Mouse (Mus musculus) kidney, postnatal 36 days (tissue): Measurements from ENCODE around the gene Hydin.
A peak's percentile ranks its signal among the peaks of the same experiment; 100 is the strongest.

Source experiments
- DNase-seq, 2 experiments: peaks; one replicate each; pipeline ENCODE4 v3.0.0; 2021 to 2022; ENCODE audit warnings: mixed read lengths in 2 of 2

Gene Hydin

GRCm38 (mm10) chr8:110643177-110643576 is 376.4 kb downstream of the Hydin start:
- peak in 1 of 2 experiments; percentile 10 for DNase-seq

DNA sequence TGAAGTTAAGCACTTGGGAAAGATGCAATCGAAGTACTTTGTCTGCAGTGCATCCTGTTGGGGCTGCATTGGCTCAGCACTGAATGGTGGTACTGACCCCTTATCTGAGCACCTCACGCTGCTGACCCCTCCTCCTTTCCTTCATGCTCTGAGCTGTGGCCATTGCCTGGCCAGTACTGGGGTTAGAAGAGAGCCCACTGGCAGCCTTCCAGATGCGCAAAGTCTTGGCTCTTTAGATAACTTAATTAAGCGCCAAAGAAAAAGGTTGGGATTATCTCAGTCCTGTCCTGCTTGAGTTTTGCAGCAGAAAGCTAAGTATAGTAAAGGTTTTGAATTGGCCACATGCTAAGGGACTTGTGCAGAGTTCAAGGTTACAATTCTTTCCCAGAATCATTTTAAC is 377.6 kb downstream of the Hydin start:
- peak; percentile 13 to 25 for DNase-seq

DNA sequence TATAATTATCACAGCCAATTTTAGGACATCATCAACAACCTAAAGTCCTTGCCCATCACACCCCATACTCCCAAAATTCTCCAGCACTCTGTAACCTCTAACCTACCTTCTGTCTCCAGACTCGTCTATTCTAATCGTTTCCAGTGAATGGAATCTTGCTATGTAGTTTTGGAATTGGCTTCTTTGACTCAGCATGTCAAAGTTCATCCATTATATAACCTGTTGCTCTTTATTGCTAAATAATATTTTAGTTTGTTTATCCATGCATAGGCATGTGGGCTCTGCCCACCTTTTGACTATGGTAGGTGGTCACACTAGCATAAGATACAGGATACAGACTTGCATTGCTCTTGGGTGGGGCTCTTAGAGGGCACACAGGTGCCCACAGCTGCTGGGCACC is 378.1 kb downstream of the Hydin start:
- peak in 1 of 2 experiments; percentile 21 for DNase-seq

GRCm38 (mm10) chr8:110645340-110645739 is 378.6 kb downstream of the Hydin start:
- DNase-seq, result peak; percentile 41 to 67

DNA sequence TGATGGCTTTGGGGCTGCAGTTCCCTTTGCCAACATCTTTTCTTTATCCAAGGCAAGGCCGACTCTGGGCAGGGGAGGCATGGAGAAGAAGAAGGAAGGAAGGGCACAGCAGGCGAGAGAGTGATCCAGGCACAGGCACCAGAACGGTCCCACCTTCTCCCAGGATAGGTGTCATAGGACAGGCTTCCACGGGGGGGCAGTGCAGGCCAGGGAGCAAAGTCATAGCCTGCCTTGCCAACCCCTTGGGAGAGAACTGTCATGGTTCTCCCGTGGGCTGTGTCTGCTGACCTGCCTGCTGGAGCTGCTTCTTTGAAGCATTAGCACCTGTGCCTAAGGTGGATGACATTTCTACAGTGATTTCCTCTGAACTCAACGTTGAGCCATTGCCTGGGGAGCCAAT is 379.3 kb downstream of the Hydin start:
- DNase-seq, result peak; percentile 68 to 89

- DNase-seq, result no peak
Observed at GRCm38 (mm10) chr8:110648577-110648976, 381.8 kb downstream of the Hydin start.

- DNase-seq, result no peak
Observed at GRCm38 (mm10) chr8:110649286-110649685, 382.5 kb downstream of the Hydin start.

DNA sequence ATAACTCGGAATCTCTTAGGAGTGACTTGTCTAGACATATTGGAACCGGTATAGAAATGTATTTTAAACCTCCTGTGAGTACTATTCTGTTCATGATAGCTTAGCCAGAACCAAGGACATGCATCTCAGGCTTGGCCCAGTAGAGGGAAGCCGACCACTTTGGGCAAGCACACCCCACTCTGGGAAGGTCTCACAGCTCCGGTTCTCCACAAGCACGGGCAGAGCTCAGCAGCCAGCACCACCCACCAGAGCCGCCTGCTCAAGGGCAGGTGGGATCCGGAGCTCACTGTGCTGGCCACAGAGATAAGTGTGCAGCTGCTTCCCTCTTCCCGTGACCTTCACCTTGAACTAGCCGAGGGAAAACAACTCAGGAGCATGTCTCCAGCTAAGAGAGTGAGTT is 384.1 kb downstream of the Hydin start:
- DNase-seq, result no peak

DNA sequence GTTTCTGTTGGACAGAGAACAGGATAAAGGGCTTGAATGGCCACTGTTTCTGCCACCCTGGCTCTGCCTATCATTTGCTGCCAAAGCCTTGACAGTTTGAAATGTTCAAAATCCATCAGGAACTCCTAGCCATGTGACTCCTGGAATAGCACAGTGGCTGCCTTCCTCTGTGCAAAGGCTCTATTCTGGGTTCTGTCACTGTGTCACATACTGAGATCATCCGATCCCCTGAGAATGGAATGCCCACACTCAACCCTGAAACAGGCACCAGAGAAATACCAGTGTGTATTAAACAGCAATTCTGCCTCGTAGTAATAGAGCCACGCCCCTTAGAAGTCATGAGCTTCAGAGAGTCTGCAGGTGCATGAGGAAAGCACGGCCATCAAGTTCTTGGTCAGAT is 385.1 kb downstream of the Hydin start:
- DNase-seq, result no peak

DNA sequence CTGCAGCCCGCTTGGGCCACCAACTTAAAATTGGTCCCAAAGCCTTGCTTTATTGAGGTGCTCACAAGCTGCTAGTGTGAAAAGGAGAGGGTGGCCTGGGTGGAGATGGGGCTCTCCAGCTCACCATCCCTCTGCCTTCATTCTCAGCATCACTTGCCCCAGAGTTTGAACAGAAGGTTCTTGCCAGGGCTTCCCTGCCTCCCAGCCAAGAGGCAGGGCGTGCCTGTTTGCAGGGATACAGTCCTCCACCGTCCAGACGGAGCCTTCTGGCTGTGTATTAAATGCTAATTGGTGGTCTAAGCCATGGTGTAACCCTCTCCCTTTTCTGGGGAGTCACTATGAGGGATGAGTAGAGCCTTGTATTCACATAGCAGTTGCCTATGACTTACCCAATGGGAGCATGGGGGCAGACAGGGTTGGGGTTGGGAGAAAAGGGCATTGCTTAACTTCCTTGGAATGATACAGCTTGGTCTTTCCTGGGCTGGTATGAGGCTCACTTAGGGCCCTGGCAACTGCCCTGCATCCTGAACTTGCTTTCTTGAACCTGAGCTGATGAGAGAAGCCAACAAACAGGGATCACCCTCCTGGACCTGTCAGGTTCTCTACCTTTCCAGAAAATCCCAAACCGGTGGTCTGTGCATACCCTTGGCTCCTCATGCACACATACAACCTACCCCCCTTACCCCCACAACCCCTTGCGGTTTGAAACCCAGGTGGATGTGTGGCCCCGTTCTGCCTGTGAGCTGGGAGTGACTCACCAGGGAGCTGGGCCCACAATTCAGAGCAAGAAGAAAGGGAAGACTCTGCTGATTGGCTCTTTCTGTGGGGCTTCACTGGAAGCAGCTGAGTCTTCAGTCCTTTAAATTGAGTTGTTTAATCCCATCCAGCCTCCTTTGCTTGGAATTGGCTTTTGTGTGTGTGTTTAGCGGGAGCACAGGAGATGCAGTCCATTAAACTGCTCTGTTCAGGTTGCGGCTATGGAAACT is 387.6 kb downstream of the Hydin start:
- DNase-seq, result no peak

- DNase-seq, result no peak
Observed at GRCm38 (mm10) chr8:110655827-110656226, 389.1 kb downstream of the Hydin start.

DNA sequence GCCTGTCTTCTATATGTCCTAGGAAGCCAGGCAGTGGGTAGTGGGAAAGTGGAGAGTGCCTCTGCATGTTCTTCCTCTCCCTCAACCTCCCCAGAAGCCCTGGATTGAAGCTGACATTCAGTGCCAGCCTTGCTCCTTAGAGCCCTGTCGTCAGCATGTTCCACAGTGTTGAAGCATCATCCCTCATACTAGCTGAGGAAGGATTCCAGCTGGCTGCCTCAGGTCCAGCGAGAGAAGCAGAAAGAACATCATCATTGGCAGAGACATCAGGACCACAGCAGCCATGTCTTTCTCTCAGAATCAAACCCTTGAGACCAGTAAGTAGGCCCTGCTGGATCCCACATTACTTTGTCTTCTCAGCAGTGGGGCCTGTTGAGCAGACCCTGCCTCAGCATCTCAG is 390.9 kb downstream of the Hydin start:
- no peak for DNase-seq
